Mouse (Mus musculus) lung, postnatal 36 days (tissue): ENCODE results near the gene Mon2.
A peak's percentile ranks its signal among the peaks of the same experiment; 100 is the strongest.
"Not testable (repeated sequence)": the region's sequence is repeated elsewhere in the genome, so short reads cannot be mapped to it uniquely, and the experiment has no call there.

Experiments
- DNase-seq: peaks from one replicate; pipeline ENCODE4 v3.0.0; 2022; ENCODE audit warnings: mixed read lengths

The Mon2 gene

DNA sequence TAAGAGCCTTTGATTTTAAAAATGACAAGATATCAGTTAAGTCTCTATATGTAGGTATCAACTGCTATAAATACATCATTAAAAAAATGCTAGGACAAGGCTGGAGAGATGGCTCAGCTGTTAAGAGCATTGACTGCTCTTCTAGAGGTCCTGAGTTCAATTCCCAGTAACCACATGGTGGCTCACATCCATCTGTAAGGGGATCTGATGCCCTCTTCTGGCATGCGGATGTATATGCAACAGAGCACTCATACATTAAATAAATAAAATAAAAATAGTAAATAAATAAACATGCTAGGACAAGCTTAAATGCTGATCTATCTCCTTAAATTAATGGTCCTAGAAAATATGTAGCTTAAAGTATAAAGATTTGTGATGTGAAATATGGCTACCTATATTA, 19.2 kb downstream of the Mon2 start:
- no peak for DNase-seq

DNA sequence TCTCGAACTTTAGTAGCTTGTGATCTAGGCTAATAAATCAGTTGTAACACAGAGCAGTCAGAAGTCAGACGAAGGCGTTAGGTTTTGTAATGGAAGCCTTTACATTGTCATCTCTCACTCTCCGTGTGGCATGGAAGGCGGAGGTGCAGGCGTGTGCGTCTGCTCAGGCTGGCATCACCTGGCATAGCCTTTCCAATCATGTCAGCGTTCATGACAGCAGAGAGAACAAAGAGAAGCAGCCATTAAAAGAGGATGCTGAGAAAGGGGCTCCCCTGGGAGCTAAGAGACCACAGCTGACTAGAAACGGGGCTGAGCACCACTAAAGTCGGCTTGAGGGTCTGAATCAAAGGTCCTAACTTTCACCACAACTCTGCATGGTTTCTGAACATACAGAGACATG, 19.8 kb downstream of the Mon2 start:
- DNase-seq = no peak

DNA sequence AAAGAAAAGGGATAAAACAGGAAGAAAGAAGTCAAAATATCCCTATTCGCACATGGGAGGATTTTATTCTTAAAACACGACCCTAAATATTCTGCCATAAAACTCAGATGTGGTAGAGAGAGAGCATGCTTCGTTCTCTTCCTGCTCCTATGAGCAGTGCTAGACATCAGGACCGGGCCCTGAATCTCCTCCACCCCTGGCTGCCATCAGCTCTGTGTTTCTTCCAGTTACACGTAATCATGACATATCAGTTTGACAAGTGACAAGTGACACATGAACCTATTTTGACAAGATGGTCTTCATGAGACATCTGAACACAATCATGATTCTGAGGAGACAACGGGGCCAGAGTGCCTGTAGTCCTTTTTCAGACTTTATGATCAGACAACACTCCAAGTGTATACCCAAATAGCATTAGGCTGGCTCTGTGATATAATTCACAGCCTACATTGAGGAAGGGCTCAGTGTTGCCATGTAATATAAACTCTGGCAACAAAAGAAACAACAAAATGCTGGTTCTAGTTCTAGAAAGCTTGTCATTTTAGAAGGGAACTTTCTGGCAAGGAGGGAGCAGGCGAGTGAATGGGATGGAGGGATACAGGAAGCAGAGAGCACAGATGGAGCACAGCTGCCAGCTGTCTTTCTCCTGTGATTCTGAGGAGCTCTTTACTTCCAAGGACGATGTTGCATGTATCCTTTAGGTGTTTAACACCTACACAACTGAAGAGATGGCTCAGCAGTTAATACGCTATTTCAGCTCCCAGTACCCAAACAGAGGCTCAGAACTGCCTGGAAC, 20.9 kb downstream of the Mon2 start:
- DNase-seq = no peak

DNA sequence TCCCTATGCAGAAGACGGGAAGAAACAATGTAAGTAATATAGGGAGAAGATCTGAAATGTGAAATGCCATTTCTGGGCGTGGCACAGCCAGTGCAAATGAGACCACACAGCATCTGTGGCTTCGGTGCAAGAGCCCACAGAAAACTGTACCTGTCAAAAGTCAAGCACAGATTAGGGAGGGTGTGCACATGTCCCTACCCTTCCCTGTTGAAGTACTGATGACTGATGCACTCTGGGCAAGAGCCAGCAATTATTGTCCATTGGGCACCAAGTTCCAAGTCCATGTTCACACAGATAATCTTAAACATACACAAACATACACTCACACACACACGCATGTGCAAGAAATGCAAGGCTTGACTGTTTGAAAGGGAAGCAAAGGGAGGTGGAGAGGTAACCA, 22.7 kb downstream of the Mon2 start:
- no peak for DNase-seq

DNA sequence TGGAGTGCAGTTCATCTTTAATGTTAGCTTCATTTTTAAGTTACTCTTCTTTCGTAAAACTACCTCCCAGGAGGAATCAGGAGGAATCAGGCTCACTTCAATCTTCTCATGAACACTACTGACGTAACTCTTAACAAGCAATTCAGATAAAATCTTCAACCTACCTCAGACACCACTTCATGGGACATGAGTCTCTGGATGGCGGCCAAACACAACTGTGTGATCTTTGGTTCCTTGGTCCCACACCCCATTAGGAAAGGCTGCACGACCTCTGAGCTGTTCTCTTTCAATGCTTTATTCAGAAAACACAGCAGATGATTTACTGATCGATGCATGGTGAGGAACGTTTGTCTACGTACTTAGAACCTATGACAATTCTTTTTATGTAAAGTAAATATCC, 24.3 kb downstream of the Mon2 start:
- DNase-seq = peak; percentile 33

DNA sequence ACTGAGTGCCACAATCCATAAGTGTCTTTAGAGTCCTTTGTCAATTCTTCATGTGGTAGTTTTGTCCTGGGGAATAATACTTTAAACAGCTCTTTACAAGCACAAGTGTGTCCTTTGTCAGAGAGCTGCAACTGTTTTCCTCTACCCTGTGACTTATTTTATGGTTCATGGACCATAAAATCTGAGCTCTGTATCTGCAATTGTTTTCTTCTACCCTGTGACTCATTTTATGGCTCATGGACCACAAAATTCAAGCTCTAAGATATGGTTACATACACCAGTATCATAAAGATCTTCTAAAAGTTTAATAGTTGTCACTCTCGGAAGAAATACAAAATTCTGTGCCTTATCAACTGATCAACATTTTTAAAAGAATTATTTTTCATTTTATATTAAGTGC, 27.6 kb downstream of the Mon2 start:
- no peak for DNase-seq

DNA sequence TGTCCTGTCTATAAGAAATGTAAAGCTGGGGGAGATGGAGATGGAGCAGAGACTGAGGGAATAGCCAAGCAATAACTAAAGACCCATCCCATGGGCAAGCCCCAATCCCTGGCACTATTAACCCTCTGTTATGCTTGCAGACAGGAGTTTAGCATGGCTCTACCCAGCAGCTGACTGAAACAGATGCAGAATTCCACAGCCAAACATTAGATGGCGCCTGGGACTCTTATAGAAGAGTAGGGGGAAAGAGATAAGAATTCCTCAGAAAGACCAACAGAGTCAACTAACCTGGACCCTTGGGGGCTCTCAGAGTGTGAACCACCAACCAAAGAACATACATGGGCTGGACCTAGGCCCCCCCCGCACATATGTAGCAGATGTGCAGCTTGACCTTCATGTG, 36.4 kb downstream of the Mon2 start:
- DNase-seq = no peak

DNA sequence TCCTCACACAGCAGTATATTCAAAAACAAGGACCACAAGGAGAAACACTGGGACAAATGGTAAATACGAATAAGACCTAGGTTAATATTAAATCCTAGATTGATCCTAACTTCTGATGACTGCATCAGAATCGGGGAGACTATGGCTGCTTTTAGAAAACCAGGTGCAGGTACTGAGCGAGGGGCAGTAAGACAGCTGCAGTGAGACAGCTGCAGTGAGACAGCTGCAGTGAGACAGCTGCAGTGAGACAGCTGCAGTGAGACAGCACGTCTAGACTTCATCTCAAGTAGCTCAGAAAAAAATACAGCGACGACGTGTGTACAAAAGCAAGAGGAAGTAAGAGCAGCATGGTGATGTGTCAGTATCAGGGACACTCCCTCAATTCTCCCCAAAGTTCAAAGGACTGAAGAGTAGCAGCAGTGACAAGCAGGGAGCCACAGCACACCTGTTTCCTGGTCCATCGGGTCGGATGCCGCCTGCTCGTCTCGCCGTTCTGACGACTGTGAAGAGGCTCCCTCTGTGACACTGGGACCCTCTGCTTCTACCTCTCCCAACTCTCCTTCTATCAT, 44.1 kb downstream of the Mon2 start:
- DNase-seq = no peak

DNA sequence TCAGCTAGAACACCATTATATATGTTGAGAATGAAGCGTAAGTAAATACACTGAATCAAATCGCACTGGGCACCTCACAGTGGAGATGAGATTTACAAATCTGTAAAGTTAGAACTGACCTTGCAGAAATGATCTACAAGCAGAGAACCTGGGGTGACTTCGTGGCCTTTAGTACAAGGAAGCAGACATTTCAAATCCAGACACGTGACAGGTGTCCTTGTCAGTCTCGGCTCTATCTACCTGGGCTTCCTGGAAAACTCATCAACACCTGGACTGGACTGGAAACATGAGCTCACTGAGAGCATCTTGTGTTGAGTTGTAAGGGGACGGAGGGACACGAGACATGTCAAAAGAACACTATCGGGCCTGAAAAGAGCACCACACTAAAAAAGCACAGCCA, 44.9 kb downstream of the Mon2 start:
- no peak for DNase-seq

DNA sequence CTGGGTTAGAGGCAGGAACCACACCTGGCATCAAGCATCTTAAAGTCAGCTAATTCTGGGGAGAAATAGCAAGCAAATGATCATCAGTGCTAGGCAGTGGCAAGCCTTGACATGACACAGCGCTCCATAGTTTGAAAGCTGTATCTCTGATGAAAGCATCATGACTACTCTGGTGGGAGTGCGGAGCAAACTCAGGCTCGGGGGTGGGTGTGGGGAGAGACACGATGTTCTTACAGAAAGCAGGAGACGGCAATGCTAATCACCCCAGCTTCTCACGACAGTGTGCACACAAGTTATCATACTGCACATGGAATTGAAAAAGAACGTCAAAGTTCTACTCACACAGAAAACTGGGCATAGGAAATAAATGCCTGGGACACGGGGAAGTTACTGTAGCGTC, 45.7 kb downstream of the Mon2 start:
- DNase-seq = no peak

DNA sequence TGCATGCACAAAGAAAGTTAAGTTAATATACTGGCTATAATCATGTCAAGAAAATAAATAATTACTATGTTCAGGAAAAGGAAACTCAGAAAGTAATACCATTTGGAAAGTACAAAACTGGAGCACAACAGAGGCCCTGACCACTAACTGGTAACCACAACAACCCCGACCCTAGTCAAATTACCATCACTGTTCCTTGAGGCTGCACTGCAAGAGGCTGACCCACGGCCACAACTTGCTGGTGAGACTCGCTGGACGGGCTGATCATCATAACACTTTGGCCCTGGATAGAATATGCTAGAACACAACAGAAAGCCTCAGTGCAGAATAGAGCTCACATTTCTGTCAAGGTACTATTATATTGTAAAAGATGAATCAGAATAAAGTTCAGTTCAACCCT, 47.4 kb downstream of the Mon2 start:
- DNase-seq = no peak

DNA sequence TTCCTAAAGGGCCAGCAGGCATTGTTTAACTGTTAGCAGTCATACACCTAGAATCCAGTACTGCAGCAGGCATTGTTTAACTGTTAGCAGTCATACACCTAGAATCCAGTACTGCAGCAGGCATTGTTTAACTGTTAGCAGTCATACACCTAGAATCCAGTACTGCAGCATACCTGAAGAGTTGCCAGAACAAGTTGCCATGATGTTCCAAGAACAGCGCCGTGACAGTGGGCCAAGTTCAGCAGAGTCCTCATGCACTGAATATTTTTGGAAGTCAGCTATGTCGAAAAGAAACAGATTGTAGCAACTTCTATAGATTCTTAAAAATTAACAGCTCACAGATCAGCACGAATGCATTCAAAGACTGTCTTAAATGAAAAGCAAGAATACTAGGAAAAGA, 49.6 kb downstream of the Mon2 start:
- DNase-seq = not testable (repeated sequence)

DNA sequence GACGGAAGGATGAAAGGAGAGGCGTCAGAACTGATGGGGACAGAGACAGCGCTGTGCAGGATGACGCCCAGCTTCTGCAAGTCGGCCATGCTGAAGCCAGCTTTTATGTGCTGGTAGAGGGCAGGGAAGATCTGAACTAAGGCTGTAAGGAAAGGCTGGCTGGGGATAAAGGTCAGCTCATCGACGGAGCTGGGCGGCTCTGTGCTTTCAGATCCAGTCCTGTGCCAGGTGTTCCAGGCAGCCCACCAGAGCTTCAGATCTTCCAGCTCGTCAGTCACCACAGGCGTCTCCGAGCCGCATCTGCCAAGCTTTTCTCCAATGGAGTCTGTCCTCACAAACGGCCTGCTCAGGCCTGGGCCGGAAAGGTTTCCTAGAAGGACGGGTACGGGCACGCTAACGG, 62.9 kb downstream of the Mon2 start:
- no peak for DNase-seq

DNA sequence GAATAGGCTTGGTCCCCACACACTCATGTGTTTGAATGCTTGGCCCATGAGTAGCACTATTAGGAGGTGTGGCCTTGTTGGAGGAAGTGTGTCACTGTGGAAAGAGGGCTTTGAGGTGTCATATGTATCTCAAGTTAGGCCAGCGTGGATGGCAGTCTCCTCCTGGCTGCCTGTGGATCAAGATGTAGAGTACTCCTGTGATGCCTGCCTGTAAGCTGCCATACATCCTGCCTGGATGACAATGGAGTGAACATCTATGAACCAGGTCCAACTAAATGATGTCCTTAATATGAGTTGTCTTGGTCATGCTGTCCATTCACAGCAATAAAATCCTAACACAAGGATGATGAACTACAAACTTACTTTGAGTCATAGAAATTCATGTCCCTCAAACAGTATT, 64.9 kb downstream of the Mon2 start:
- no peak for DNase-seq

DNA sequence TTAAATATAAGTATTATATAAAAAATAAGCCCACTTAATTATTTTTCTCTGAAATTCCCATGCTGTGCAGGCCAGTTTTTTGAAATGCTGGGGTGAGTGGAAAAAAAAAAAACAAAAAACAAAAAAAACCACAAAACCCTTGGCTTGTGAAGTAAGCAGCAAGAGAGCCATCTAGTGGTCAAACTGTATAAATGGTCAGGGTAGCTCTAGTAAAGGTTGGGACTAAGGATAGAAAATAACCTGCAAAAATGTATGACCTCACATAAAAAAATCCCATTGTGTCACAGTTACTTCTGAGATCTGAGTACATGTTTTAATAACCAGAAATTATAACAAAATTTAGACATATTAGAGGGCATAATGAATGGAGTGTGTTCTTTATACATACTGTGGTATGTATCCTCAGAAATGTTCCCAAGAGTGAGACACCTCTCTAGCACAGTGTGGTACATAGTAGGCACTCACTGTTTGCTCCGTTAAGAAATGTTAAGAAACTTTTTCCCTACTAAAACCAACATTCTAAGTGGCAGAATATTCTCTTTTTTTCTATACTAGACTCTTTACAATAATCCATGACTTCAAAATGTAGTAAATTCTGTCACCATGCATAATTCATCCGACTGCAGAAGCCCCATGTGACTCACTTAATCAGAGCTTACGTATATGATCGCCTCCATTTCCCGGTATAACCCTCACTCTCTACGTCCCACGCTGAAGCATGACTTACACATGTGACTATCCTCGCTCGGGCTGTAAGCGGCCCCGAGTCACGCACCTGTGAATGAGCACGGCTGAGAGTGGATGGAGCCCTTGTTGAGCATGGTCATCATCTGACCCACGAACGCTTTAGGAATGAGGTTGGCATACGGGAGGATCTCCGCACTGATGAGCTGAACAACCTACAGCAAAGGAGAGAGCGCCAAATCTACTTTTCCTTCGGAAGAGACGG, 70.8 kb downstream of the Mon2 start:
- peak; percentile 50 for DNase-seq

DNA sequence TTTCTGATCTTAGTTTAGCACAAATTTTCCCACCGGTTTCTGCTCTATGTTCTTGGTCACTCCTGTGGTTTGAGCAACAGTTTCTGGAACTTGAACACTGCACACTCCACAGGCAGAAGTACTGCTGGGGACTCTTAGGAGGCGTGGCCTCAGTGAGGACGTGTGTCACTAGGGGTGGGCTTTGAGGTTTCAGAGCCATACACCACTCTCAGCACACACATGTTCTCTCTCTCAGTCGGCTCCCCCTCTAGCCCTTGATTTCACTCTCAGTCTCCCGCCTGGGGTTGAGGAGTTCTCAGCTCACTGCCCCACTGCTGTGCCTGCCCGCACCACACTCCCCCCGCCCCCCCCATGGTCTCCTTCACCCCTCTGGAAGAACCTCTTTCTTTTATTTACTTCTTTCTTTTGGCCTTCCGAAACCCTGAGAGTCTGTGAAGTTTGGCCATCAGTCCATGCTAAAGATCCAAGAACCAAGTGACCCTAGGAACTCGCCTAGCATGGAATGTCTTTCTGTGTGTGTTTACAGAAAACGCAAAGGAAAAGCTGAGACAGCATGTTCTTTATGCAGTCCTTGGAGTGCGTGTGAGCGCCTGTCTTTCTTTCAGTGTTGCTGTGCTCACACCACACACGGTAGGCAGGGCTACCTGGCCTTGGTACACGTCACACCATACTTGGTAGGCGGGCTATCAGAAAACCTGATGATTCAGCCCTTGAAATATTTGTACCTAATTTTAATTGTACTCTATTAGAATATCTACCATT, 71.6 kb downstream of the Mon2 start:
- no peak for DNase-seq

DNA sequence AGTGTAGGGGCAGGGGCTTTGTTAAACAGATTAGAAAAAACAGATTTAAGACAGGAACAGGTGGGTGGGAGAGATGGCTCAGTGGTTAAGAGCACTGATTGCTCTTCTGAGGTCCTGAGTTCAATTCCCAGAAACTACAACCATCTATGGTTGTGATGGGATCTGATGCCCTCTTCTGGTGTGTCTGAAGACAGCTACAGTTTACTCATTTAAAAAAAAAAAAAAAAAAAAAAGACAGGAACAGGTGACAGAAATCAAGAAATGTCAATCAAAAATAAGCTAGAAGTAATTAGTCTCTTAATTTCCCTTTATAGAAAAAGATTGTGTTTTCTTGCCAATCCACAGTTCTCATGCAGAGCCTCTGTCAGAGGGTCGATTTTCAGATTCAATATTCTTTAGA, 74.3 kb downstream of the Mon2 start:
- no peak for DNase-seq

DNA sequence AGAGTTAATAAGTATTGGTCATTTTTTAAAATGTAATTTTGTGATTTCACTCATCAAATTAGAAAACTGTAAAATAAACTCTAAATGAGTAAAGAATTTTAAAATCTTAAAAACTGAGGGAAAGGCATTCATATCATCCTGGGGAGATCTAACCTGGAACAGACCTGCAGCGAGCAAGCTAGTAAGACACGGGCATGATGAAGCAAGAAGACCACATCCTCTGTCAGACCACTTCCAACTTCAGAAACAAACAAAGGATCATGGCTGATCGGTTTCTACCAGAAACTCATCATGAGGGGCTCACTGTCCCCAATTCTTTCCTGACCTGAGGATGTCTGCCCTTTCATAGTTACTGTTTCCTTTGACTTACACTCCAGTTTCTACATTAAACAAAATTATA, 74.9 kb downstream of the Mon2 start:
- DNase-seq = no peak

DNA sequence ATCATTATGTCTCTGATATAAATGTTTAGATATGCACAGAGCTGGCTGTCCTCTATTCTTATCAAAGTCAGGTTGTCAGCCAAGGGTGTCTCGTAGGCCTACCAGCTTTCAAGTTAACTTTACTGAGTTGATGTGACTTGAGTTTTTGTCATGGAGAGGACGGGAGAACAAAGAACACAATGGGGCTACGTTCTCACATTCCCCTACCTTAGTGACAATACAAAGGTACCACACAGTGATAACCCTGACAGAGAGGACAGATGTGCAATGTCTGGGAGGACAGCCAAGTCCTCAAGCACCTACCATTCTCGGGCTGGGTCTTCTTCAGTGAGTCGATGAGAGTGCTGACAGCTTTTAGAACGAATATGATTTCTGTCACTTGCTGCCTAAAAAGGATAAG, 76.9 kb downstream of the Mon2 start:
- DNase-seq = no peak

DNA sequence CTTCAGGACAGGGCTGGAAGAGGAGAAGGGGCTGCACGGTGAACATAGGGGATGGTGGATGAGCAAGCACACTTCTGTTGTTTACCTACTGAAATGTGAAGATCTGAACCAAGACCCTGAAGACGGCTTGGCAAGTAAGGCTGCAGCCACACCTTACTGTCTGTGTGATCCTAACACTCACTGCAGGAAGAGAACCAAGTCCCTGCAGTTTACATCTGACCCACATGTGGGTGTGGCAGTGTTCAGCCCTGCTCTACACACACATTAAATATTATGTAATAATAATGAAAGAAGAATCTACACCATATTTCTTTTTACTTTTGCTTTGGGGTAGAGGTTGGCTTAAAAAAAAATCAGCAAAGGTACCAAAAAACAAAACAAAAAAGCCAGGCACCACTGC, 78.5 kb downstream of the Mon2 start:
- DNase-seq = no peak

DNA sequence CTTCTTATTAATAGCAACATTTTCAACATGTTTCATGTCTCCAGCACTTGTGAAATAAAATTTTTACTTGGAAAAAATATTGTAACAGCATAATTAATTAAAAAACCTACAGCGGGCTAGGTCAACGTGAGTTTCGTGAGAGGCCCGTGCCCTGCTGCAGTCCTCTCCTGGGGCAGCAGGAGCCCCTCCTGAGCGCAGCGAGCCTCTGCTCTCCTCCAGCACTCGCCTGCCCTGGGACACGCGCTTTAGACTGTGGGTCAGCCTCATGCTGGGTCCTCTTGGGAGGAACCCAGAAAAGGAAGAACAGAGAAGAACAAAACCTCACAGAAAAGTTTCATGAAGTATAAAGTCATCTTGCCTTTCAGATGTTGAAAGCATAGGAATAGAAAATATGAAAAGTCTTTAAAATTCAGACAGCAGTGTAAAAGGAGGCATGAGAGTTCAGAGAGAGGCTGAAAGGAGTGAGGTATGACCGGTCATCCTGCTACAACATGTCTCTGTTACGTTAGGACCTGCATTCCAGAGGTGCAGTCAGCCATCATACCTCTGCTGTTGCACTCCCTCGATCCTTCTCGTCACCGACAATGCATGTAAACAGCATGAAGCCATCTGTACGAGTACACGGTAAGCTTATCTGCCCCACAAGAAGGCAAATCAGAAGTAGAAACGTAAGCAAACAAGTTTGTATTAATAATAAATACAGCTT, 81.8 kb downstream of the Mon2 start:
- no peak for DNase-seq

DNA sequence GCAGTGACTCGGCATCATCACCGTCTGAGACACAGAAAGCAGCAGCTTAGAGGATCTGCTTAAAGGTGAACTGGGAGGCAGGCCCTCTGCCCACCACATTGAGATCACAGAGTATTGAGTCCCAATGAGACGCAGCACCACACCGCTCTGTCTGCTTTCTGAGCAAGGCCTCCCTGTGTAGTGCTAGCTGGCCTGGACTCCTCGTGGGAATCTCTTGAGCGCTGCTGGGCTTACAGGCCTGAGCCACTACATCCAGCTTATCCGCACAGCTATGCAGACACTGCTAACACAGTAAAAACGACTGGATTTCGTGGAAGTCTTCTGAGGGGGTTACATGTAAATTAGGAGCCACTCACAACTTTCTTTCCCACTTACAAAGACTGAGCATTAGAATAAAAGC, 84.7 kb downstream of the Mon2 start:
- DNase-seq = no peak
